Mouse (Mus musculus) lung, adult 2 months (tissue): ENCODE measurements around the gene Gcn1l1. TPM values are rescaled to one million over a fixed set of nuclear protein-coding genes. Genes with fewer than 3 reads are reported as not detected.
A peak's percentile ranks its signal among the peaks of the same experiment; 100 is the strongest.

Experiments used
- DNase-seq: peaks from one replicate; pipeline ENCODE4 v3.0.0; 2022
- H3K4me1 ChIP-seq: fragments of 200-500 bp; 2 replicates; pipeline ENCODE4 v1.6.1; 2011; ENCODE audit warnings: low read length; ENCODE audit not compliant: control insufficient read depth, insufficient read depth
- H3K4me3 ChIP-seq: fragments of 200-500 bp; replicated peaks from 2 replicates; pipeline ENCODE3; 2011; ENCODE audit warnings: low read depth, mild to moderate bottlenecking, control low read depth, low read length; ENCODE audit errors: extremely low read depth
- CTCF ChIP-seq: fragments of 200-500 bp; IDR thresholded peaks from 2 replicates; pipeline ENCODE4 v1.5.1; 2011; ENCODE audit warnings: mild to moderate bottlenecking, low read length, control low read depth; ENCODE audit not compliant: insufficient read depth
- POLR2A ChIP-seq: fragments of 200-500 bp; IDR thresholded peaks from 2 replicates; pipeline ENCODE4 v1.6.1; 2011; ENCODE audit warnings: low read depth, mild to moderate bottlenecking, control low read depth, low read length, borderline replicate concordance; ENCODE audit errors: extremely low read depth
- WGBS: fragments of 180-500 bp; shearing (Covaris S2); methylation state at CpG from one replicate; pipeline ENCODE4 v1.1.7; 2018; 5-methylcytosine and 5-hydroxymethylcytosine counted together
- polyA plus RNA-seq: library from polyadenylated mRNA; depleted of rRNA; stranded (reverse); fragments of >200 nt; gene quantifications from 2 replicates; pipeline ENCODE4 v1.2.3, GENCODE M21; 2012

The Gcn1l1 gene
- polyA plus RNA-seq, 1 experiment = 52.8 TPM

- 90% methylated on average over 10 of the region's 10 CpGs for WGBS
- H3K4me3 ChIP-seq = no peak overlapping the region
Observed at GRCm38 (mm10) chr5:115650885-115651284, 85.8 kb downstream of the Gcn1l1 start.

DNA sequence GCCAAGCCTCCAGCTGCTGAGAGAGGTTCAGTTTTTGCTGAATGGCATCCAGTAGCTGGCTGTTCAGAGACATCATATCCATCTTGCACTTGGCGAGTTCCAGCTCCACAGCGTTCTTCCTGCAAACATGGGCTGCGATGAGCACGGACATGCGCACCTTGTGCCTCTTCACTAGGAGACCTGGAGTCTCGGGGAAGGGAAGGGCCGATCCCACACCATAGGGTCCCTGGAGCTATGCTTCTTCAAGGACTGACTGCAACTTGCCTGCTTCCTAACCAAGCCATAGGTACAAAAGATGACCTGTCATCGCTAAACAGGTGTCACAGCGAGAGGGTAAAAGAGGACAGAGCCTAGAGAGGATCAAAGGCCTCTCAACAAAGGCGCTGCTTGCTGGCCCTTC is 86.8 kb downstream of the Gcn1l1 start:
- WGBS = 88% methylated on average over 10 of the region's 10 CpGs
- TF ChIP-seq CTCF (no peak), POLR2A (no peak)
- no peak for DNase-seq
- Histone ChIP-seq H3K4me1 (no peaks in the 10 kb centered on the region), H3K4me3 (no peak overlapping the region)

More at GRCm38 (mm10) chr5:115650885-115651284, 85.8 kb downstream of the Gcn1l1 start:
- H3K4me1 ChIP-seq = no peaks in the 10 kb centered on the region
- DNase-seq = no peak
- TF ChIP-seq POLR2A = no peak
- no peak for TF ChIP-seq CTCF

DNA sequence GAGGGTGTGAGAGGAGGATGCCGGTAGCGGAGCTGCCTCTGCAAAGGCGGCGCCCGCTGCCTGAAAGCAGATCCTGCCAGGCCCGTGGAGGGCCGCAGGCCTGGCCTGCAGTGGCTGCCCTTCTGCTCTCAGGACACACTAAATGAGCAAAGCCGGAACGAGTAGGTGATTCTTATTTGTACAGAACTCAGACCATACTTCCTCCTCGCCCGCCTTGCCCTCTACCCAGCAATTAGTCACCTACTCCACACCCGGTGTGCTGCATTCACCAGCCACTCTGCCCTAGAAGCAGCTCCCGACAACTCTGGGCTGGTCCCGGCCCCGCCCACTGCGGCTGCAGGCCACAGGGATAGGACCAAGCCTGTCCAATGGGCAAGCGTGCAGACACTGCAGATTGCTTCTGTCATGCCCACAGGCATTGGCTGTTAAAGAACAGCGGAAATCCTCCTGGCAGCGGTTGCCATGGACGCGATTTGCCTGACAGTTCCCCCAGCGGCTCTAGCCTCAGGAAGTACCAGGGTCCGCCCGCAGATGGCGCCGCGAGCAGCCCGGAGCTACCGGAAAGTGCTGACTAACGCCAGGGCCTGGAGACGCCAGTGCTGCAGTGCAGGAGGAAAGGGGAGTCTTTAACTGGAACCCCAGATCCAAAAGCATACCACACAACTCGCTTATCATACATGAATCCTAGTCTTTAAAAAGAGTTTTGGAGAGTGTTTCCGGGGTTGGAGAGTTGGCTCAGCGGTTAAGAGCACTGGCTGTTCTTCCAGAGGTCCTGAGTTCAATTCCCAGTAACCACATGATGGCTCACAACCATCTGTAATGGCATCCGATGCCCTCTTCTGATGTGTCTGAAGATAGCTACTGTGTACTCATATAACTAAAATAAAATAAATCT is 87.9 kb downstream of the Gcn1l1 start:
- Histone ChIP-seq H3K4me1 (no peaks in the 10 kb centered on the region), H3K4me3 (peak overlapping the region; percentile 57)
- 2% methylated on average over 35 of the region's 35 CpGs for WGBS
- TF ChIP-seq CTCF = peak; percentile 66
- TF ChIP-seq POLR2A = peak; percentile 94; the same call in 1 of the 2 replicates
- DNase-seq = peak; percentile 100

DNA sequence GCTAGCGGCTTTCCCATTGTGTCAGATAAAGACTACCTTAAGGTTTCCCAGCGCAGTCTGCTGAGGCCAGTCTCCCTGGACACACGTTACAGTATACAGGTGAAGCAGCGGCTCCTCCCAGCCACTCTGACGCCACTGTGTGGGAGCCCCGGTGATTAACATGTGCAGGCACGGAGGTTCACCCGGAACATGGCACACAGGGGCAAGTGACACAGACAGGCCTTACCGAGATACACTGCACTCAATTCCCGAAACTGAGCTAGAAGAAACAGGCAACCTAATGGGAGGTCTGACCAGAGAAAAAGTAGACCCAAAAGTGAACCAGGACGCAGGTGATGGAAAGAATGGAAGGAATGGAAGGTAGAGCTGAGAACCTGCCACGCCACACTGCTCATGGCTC is 88.7 kb downstream of the Gcn1l1 start:
- TF ChIP-seq POLR2A (no peak), CTCF (no peak)
- H3K4me3 ChIP-seq = no peak overlapping the region
- no peak for DNase-seq
- H3K4me1 ChIP-seq = no peaks in the 10 kb centered on the region
- WGBS = 87% methylated on average over 12 of the region's 12 CpGs

- 67% methylated on average over 6 of the region's 6 CpGs for WGBS
- TF ChIP-seq POLR2A = no peak
- DNase-seq = no peak
- H3K4me3 ChIP-seq = no peak overlapping the region
- H3K4me1 ChIP-seq = no peaks in the 10 kb centered on the region
Observed at GRCm38 (mm10) chr5:115656677-115657076, 91.6 kb downstream of the Gcn1l1 start.

GRCm38 (mm10) chr5:115657234-115657633 is 92.2 kb downstream of the Gcn1l1 start:
- H3K4me3 ChIP-seq = no peak overlapping the region
- WGBS = 74% methylated on average over 1 of the region's 1 CpGs
- no peaks in the 10 kb centered on the region for H3K4me1 ChIP-seq
- TF ChIP-seq POLR2A = no peak
- no peak for TF ChIP-seq CTCF
- DNase-seq = no peak

DNA sequence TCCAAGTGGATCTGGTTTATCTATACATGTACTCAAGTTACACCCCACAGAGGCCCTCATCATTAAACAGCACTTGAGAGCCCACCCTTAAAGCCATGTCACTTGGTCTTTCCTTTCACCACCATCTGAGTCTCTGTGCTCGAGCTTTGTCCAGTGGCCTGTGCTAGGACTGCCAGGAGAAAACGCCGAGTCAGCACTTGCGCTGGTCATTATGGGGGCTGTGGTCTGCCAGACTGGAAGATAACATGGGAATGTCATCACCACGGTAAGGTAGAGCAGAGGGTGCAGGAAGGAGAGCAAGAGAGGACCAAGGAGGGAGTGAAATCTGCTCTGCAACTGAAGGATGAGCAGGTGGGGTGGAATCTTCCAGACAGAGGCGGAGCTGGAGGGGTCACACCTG is 93.3 kb downstream of the Gcn1l1 start:
- no peak for DNase-seq
- Histone ChIP-seq H3K4me1 (no peaks in the 10 kb centered on the region), H3K4me3 (no peak overlapping the region)
- WGBS = 71% methylated on average over 6 of the region's 6 CpGs
- no peak for TF ChIP-seq POLR2A
- no peak for TF ChIP-seq CTCF

DNA sequence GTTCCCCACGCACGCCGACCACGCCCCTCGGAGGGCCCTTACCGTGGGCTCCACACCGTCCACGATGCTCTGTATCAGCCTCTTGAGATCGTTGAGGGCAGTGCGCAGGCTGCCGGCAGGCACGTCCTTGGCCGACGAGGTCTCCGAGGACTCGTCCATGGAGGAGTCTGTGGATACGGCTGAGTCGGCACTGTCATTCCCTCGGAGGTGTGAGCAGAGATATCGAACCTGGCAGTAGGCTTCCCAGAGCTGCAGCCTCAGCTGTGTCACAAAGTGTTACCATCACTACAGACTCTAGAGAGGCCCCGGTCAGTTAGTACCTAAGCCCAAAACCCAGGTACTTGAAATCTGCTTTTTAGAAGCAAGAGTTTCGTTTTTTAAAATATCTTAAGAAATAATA is 97.6 kb downstream of the Gcn1l1 start:
- no peak for TF ChIP-seq POLR2A
- no peak for TF ChIP-seq CTCF
- no peak for DNase-seq
- no peak overlapping the region for H3K4me3 ChIP-seq
- no peaks in the 10 kb centered on the region for H3K4me1 ChIP-seq
- 41% methylated on average over 22 of the region's 22 CpGs for WGBS

DNA sequence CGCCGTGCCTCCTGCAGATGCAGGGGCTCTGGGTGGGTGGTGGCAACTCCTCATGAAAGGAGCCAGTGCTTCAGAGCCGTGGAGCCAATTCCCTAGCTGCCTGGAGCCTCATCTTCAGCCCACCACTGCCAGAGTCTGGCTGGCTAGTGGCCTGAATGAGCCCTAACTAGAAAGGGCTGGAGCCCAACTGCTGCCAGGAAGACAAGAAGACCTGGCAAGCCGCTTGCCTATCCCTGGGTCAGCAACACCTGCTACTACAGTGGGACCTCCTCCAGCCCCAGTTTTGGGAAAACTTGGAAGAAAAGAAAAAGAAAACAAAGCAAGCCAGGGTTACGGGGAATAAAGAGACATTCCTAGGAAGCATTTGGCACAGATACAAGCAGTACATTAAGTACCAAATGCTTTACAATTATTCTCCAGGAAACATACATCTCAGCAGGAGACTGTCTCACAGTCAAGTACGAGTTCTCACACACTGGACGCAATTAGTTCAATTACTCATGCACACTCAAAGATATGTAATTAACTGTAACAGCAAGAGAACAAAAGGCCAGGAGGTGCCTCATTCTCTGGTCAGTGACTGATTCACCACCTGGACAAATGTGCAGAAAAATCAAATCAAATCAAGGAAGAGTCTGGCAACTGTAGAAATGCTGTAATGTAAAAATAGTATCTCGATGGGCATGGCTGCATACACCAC is 101.5 kb downstream of the Gcn1l1 start:
- Histone ChIP-seq H3K4me3 (no peak overlapping the region), H3K4me1 (no peaks in the 10 kb centered on the region)
- no peak for DNase-seq
- no peak for TF ChIP-seq POLR2A
- no peak for TF ChIP-seq CTCF
- 56% methylated on average over 8 of the region's 8 CpGs for WGBS

DNA sequence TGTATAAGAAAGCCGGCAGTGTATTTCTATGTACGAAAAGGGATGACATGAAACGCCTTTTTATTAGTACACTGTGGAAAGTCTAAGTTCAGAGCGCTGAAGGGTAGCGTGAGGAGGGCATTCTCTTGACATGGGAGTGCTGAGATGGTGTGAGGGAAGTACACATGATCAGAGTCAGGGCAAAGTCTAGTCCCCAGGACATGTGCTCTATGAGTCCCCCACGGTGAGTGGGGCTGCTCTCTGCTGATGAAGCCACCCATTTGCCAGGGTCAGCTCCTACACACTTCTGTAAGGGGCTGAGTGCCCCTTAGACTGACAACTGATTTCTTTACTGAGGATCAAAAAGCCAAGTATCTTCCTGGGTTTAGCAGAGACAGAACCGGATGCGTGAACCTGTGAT is 102.2 kb downstream of the Gcn1l1 start:
- no peak for DNase-seq
- TF ChIP-seq CTCF = no peak
- TF ChIP-seq POLR2A = no peak
- H3K4me1 ChIP-seq = no peaks in the 10 kb centered on the region
- 80% methylated on average over 8 of the region's 8 CpGs for WGBS
- H3K4me3 ChIP-seq = no peak overlapping the region
